Mouse (Mus musculus) forebrain, embryonic 15.5 days (tissue): ENCODE data around the gene Galntl6. TPM values are rescaled to one million over a fixed set of nuclear protein-coding genes. Genes with fewer than 3 reads are reported as not detected.

Experiments
- ATAC-seq: fragments of 200-750 bp; cut with Nextera tagmentation; replicated peaks from 2 replicates; pipeline ENCODE4 v1.8.0; 2017; ENCODE audit warnings: mild to moderate bottlenecking, moderate TSS enrichment, moderate library complexity
- H3K27ac ChIP-seq: fragments of 300-500 bp; sonication (generic); replicated peaks from 2 replicates; pipeline ENCODE4 v1.5.1; 2015; ENCODE audit warnings: mild to moderate bottlenecking, inconsistent platforms
- H3K27me3 ChIP-seq: fragments of 300-500 bp; sonication (generic); 2 replicates; pipeline ENCODE4 v1.6.1; 2015; ENCODE audit warnings: inconsistent platforms
- H3K36me3 ChIP-seq: fragments of 300-500 bp; sonication (generic); 2 replicates; pipeline ENCODE4 v1.6.1; 2015; ENCODE audit warnings: mild to moderate bottlenecking, inconsistent platforms
- H3K4me1 ChIP-seq: fragments of 300-500 bp; sonication (generic); 2 replicates; pipeline ENCODE4 v1.6.1; 2015; ENCODE audit warnings: inconsistent platforms
- H3K4me2 ChIP-seq: fragments of 300-500 bp; sonication (generic); replicated peaks from 2 replicates; pipeline ENCODE4 v1.6.1; 2015; ENCODE audit warnings: mild to moderate bottlenecking, inconsistent platforms
- H3K4me3 ChIP-seq: fragments of 300-500 bp; sonication (generic); 2 replicates; pipeline ENCODE4 v1.5.1; 2015; ENCODE audit warnings: mild to moderate bottlenecking, inconsistent platforms
- H3K9ac ChIP-seq: fragments of 300-500 bp; sonication (generic); replicated peaks from 2 replicates; pipeline ENCODE4 v1.6.1; 2015; ENCODE audit warnings: mild to moderate bottlenecking, inconsistent platforms
- H3K9me3 ChIP-seq: fragments of 300-500 bp; sonication (generic); 2 replicates; pipeline ENCODE4 v1.6.1; 2016; ENCODE audit warnings: inconsistent platforms
- WGBS: fragments of 180-500 bp; shearing (Covaris S2); methylation state at CpG from one replicate; pipeline ENCODE4 v1.1.7; 2015; ENCODE audit warnings: mixed read lengths; 5-methylcytosine and 5-hydroxymethylcytosine counted together
- polyA plus RNA-seq: library from polyadenylated mRNA; unstranded; fragments of >200 nt; fragmentation: Nextera tagmentation; extraction: Ambion mirVana; gene quantifications from 2 replicates; pipeline ENCODE4 v1.2.1, GENCODE M21; 2015

The Galntl6 gene
- 7.3 and 8.4 TPM in 2 replicates for polyA plus RNA-seq

DNA sequence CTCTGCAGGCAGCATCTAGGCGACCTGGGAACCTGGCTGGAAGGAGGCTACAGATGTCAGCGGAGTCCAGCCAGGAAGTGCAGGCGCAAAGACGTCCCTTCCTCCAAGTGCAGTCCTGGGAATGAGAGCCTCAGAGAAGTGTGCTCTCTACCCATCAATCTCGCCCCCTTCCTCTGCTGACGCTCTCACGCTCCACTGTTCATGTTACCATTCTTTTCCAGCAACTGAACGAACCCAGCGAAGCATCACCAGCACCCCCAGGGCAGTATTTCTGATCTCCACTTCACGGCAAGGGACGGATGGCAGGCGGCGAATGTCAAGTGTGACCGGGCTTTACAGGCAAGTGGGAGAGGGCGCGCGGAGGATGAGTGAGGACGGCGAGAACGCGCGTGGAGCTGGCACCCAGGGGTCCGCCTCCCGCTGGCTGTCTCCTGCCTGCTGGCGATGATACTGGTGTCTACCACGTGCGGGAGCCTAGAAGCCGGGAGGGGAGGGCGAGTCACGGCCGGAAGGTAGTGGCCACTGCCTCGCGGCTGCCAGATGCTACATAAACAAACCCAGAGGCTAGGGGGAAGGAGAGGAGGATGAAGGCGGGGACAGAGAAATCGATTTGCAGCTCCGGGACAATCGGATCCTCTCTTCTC, at the start of gene Galntl6:
TSS of gene Galntl6 (minus strand) at position 445 of the 644 bp plus-strand sequence.
- Histone ChIP-seq H3K27ac (peak within 1 kb of the TSS; percentile 62), H3K4me1 (peaks cover 12% of the 10 kb centered on the region), H3K27me3 (no peaks in the 10 kb centered on the region), H3K9me3 (no peaks in the 10 kb centered on the region), H3K36me3 (no peaks in the 10 kb centered on the region), H3K9ac (peak within 1 kb of the TSS; percentile 80), H3K4me3 (peak within 1 kb of the TSS; percentile 83), H3K4me2 (peak within 1 kb of the TSS; percentile 98)
- peak; percentile 82 for ATAC-seq
- under 1% methylated on average over 37 of the region's 37 CpGs for WGBS

DNA sequence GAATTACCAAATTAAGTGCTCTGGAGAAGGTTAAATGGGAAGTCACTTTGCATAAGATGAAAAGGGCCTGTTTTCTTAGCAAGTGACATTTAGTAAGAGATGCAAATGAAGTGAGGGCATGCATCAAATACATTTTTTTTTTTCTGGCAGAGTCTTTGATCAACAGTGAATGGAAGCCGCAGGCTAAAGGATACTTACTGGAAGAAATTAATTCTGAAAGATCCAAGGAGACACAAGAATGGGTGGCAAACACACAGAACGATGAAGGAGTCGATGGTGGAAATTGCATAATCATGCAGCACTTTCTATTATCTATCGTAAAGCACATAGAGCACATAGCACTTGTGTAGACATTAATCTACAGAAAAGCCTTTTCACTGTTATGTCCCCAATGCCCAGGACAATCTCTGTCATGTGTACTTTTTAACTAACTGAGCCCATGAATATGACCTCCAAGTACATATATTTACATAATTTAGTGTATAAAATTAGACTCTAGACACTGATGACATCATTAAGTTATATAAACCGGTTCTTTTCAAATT, 44.8 kb upstream of the Galntl6 start:
- Histone ChIP-seq H3K36me3 (no peaks in the 10 kb centered on the region), H3K4me3 (no peak overlapping the region), H3K9ac (no peak overlapping the region), H3K4me2 (no peak overlapping the region), H3K27ac (no peak overlapping the region), H3K27me3 (no peaks in the 10 kb centered on the region), H3K9me3 (no peaks in the 10 kb centered on the region), H3K4me1 (no peaks in the 10 kb centered on the region)
- ATAC-seq, result no peak
- WGBS, result 44% methylated on average over 5 of the region's 5 CpGs

DNA sequence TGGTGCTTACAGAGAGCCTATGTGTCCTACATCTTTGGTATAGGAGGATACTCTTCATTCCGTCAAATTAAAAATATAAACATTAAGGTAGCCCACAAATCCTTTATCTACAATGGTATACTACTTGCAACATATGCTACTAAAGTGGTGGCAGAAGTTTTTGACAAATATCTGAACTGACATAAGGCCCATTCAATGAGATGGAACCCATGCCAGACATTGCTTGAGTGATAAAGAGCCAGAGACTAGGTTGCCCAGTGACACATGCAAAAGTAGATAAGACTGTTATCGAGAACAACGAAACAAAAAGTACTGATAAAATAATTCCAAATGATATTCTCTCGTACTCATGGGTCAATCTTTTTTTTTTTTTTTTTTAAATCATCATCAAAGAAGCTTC, 31.3 kb upstream of the Galntl6 start:
- Histone ChIP-seq H3K36me3 (no peaks in the 10 kb centered on the region), H3K4me1 (no peaks in the 10 kb centered on the region), H3K4me2 (no peak overlapping the region), H3K9me3 (no peaks in the 10 kb centered on the region), H3K4me3 (no peak overlapping the region), H3K9ac (no peak overlapping the region), H3K27ac (no peak overlapping the region), H3K27me3 (no peaks in the 10 kb centered on the region)
- ATAC-seq, result no peak
- WGBS, result 91% methylated on average over 4 of the region's 4 CpGs

DNA sequence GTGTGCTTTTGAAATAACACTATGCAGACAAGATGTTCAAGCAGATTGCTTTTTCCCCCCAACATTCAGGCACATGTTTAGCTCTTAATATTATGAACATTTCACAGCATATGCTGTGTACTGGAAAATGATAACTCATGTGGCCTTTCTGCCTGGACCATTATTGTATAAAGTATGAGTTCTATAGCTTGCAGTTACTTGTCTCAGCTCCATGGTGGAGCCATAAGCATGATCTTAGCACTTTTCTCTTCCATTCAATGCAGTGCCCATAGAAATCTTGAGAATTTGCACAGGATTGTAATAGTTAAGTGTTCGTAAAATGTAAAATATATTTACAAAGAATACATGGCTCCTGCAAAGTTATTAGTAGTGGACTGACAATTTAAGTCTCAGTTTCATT, 18.6 kb upstream of the Galntl6 start:
- Histone ChIP-seq H3K9me3 (no peaks in the 10 kb centered on the region), H3K36me3 (no peaks in the 10 kb centered on the region), H3K9ac (no peak overlapping the region), H3K4me2 (no peak overlapping the region), H3K27ac (no peak overlapping the region), H3K4me3 (no peak overlapping the region), H3K27me3 (no peaks in the 10 kb centered on the region), H3K4me1 (no peaks in the 10 kb centered on the region)
- ATAC-seq, result peak; percentile 71
- 50% methylated on average over 1 of the region's 1 CpGs for WGBS

DNA sequence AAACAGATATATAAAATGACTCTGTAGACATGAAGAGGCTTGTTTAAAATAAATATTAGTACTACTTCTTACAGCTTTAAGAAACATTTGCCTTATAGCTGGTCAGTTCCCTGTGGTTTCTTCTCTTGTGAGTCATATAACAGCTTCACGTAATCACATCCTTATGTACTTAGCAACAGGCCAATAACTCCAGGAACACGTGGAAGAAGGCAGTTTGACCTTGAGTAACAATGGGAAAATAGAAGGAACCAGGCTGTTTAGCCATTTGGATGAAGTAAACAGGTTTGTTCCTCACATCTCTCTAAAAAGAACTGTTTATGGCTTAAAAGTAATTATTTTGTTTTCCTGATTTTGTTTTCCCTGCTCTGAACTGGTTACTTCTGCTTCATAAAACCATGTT, 2.7 kb upstream of the Galntl6 start:
- Histone ChIP-seq H3K4me3 (no peak overlapping the region), H3K4me2 (no peak overlapping the region), H3K9ac (no peak overlapping the region), H3K36me3 (no peaks in the 10 kb centered on the region), H3K27ac (no peak overlapping the region), H3K4me1 (peaks cover 12% of the 10 kb centered on the region), H3K9me3 (no peaks in the 10 kb centered on the region), H3K27me3 (no peaks in the 10 kb centered on the region)
- no peak for ATAC-seq
- 73% methylated on average over 2 of the region's 2 CpGs for WGBS

DNA sequence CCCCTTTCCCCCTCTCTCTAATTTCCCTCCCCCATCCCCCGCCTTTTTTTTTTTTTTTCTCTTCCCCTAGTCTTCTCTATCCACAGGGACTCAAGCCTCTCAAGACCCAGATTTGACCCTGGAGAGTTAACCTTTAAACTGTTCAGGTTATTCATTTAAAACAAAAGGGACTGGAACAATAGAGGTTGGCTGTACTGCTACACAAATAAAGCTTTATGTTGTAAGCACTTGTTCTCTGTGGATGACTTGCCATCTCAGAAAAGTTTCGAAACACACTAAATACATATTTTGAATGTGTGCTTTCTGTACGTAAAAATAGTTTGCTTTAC, 1.2 kb upstream of the Galntl6 start:
- H3K27me3 ChIP-seq, result no peaks in the 10 kb centered on the region
- 46% methylated on average over 3 of the region's 3 CpGs for WGBS
- ATAC-seq, result no peak
- H3K27ac ChIP-seq, result no peak overlapping the region
- no peaks in the 10 kb centered on the region for H3K9me3 ChIP-seq
- no peaks in the 10 kb centered on the region for H3K36me3 ChIP-seq
- H3K4me3 ChIP-seq, result peak overlapping the region; percentile 83
- H3K4me2 ChIP-seq, result peak overlapping the region; percentile 98
- H3K9ac ChIP-seq, result no peak overlapping the region
- peaks cover 12% of the 10 kb centered on the region for H3K4me1 ChIP-seq

DNA sequence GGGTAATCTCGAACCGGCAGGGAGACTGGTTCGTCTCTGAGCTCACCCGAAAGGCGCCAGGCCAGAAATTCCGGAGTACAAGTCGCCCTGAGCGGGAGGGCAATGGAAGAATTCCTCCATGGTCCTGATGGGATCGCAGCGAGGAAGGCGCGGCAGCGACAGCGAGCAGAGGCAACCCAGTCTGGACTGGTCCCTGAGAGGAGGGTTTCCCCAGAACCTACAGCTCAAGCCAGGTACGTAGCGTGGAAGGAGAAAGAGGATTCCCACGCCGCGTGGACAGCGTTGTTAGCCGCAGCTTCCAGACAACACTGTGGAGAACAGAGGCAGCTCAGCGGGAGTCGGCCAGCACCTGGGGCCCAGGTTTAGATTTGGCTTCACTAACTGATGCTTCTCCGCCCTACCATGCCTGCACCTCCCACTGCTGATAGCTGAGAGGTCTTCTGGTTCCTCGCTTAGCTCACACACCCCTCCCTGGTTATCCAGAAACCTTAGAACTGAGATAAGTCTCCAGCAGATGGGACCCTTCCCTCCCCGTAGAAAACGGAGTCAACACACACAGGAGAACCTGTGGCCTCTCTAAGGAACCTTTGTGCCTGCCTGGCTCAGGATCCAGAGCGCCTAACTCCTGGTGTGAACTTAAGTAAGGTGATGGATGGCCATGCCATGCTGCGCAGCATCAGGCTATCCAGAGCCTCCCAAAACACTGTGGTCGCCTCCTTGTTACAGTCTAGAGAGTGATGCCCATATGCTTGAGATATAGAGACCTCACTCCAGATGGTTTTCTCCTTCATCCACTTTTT, 600 bp upstream of the Galntl6 start:
- Histone ChIP-seq H3K27ac (peak overlapping the region; percentile 62), H3K36me3 (no peaks in the 10 kb centered on the region)
- 3% methylated on average over 30 of the region's 30 CpGs for WGBS

DNA sequence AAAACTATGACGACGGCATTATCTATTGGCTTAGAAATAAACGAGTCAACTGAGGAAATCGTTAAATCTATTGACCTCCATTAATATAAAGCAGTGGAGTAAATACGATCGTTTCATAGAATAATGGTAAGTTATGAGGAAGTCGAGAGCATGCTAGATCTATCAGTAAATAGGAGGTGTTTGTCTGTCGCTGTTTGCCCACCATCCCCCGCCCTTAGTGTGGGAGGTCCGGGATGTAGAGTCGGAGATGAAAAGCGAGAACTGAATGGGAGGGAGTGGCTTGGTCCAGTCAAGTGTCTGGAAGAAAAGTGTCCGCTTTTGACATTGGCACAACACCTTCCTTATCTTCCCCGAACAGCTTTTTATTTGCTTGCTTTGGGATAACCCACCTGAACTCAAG, 763 bp downstream of the Galntl6 start, which contains the start of gene BC030500:
TSS of gene BC030500 (plus strand) at position 79 of the 400 bp plus-strand sequence.
- Histone ChIP-seq H3K27ac (peak within 1 kb of the TSS; percentile 62), H3K36me3 (no peaks in the 10 kb centered on the region), H3K4me1 (peaks cover 12% of the 10 kb centered on the region), H3K4me2 (peak within 1 kb of the TSS; percentile 98), H3K4me3 (peak within 1 kb of the TSS; percentile 83), H3K9me3 (no peaks in the 10 kb centered on the region), H3K9ac (peak within 1 kb of the TSS; percentile 80), H3K27me3 (no peaks in the 10 kb centered on the region)
- WGBS, result 4% methylated on average over 14 of the region's 14 CpGs
- ATAC-seq, result 0 out of 2 replicates have a peak, but pooled peaks have one; percentile 20

More for the DNA sequence above, 600 bp upstream of the Galntl6 start:
- H3K27me3 ChIP-seq, result no peaks in the 10 kb centered on the region
- peak; percentile 85 for ATAC-seq
- peaks cover 12% of the 10 kb centered on the region for H3K4me1 ChIP-seq
- no peaks in the 10 kb centered on the region for H3K9me3 ChIP-seq
- H3K4me3 ChIP-seq, result peak overlapping the region; percentile 83
- H3K4me2 ChIP-seq, result peak overlapping the region; percentile 98
- peak overlapping the region; percentile 80 for H3K9ac ChIP-seq

DNA sequence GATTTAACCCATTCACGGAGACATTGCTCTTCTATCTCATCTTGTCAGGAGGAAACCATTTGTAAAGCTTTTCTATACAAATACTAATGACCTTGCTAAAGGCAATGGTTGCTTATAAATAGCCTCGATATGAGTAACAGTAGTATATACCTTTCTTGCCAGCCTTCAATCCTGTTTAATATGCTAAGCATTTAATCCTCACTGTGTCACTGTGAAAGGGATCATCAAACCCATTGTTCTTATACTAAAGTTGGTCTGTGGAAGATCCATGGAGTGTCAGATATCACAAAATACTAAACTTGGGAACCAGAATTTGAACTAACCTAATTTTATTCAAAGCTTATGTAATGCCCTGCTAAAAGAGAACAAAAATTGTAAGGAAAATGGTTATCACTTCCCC, 8.0 kb downstream of the Galntl6 start:
- Histone ChIP-seq H3K27ac (no peak overlapping the region), H3K9ac (no peak overlapping the region), H3K4me3 (no peak overlapping the region), H3K4me2 (no peak overlapping the region), H3K4me1 (no peaks in the 10 kb centered on the region), H3K9me3 (no peaks in the 10 kb centered on the region), H3K36me3 (no peaks in the 10 kb centered on the region), H3K27me3 (no peaks in the 10 kb centered on the region)
- 10% methylated on average over 2 of the region's 2 CpGs for WGBS
- no peak for ATAC-seq

DNA sequence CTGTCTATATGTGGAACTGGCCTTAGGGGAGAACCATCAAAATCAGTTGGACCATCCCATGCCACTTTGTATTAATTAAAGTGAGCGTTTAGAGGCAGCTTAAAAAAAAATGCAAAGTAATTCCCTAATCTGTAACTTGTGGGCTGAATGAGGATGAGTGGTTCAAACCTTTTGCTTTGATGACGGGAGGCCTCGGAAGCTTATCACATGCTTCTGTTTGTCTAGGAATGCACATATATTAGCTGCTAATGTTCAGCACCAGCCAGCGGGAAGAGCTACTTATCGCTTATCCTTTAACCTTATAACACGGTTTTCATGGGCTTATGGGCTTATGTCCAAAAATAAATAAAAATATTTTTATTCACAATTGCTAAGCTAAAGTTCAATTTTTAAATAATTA, 16.5 kb downstream of the Galntl6 start:
- no peaks in the 10 kb centered on the region for H3K4me1 ChIP-seq
- no peaks in the 10 kb centered on the region for H3K9me3 ChIP-seq
- H3K9ac ChIP-seq, result no peak overlapping the region
- no peak overlapping the region for H3K4me3 ChIP-seq
- no peak overlapping the region for H3K4me2 ChIP-seq
- no peaks in the 10 kb centered on the region for H3K36me3 ChIP-seq
- ATAC-seq, result no peak
- H3K27me3 ChIP-seq, result no peaks in the 10 kb centered on the region
- H3K27ac ChIP-seq, result no peak overlapping the region
- 69% methylated on average over 6 of the region's 6 CpGs for WGBS

DNA sequence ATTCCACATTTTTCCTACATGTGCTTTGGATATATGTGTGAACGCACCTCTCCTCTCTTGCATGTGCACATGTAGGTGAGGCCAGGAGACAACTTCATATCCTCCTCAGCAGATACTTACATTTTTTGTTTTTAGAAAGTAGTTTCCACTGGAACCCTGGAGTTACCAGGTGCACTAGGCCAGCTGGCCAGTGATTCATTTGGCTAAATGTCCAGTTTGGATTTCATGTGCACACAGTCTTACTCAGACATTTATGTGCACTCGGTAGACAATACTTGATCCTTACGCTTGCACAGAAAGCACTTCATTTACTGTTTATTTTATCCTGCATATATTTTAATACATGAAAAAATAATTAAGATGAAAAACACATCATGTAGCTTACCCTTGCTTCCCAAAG, 21.8 kb downstream of the Galntl6 start:
- WGBS, result 86% methylated on average over 3 of the region's 3 CpGs
- no peak overlapping the region for H3K27ac ChIP-seq
- no peak for ATAC-seq
- no peak overlapping the region for H3K9ac ChIP-seq
- no peaks in the 10 kb centered on the region for H3K36me3 ChIP-seq
- no peaks in the 10 kb centered on the region for H3K9me3 ChIP-seq
- H3K4me1 ChIP-seq, result no peaks in the 10 kb centered on the region
- H3K27me3 ChIP-seq, result no peaks in the 10 kb centered on the region
- no peak overlapping the region for H3K4me2 ChIP-seq
- no peak overlapping the region for H3K4me3 ChIP-seq

DNA sequence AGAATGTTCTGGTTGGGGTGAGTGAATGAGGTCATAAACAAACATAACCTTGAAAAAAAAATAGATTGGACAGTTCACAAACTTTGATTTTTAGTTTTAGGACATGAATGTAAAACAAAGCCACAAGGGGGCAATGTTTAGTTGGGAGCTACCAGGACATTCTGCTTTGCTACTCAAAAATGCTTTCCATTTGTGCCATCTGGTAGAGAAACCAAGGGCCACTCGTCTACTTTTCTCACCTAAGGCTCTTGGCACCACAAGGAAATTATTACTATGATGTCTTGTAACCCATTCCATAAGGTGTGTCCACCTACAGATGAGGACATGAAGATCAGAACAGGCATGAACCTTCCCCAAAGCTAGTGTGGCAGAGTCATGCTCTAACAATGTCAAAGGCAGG, 26.0 kb downstream of the Galntl6 start:
- Histone ChIP-seq H3K27me3 (no peaks in the 10 kb centered on the region), H3K4me3 (no peak overlapping the region), H3K9ac (no peak overlapping the region), H3K4me2 (no peak overlapping the region), H3K4me1 (no peaks in the 10 kb centered on the region), H3K9me3 (no peaks in the 10 kb centered on the region), H3K27ac (no peak overlapping the region), H3K36me3 (no peaks in the 10 kb centered on the region)
- 12% methylated on average over 1 of the region's 1 CpGs for WGBS
- no peak for ATAC-seq
